Mouse (Mus musculus): ENCODE results near the gene Clptm1l. TPM values are rescaled to one million over a fixed set of nuclear protein-coding genes. Genes with fewer than 3 reads are reported as not detected.

Gene Clptm1l
- total RNA-seq (2023), result 81.2 and 92.4 TPM in 2 replicates

DNA sequence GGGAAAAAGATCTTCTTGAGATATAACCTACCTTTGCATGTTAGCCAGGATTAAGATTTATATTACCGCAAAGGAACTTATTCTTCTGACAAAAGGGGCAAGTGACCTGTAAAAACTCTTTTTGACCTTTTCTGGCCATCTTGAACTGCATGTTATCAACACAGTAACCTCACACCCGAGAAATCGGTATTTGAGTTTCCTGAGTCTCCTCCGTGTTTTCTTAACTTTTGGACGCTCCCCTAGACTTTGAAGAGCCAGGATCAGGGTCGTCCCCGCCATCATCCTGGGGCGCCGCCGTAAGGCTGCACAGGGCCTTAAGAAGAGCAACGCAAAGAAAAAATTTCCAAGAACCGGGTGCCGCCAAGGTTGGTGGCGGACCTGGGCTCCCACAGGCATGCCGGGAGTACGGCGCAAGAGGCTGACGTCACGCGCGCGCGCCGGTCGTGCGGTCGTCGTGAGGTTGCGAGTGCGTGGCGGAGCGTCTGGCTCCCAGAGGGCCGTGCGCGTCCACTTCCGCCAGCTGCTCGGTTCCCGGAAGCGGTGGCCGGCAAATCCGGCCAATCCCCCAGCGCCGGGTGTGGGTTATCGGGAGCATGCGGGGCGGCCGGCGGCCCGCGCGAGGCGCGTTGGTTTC is at the start of gene Clptm1l:
Gene Clptm1l, plus strand, starts transcription at position 485 of the 634 bp plus-strand sequence.

DNA sequence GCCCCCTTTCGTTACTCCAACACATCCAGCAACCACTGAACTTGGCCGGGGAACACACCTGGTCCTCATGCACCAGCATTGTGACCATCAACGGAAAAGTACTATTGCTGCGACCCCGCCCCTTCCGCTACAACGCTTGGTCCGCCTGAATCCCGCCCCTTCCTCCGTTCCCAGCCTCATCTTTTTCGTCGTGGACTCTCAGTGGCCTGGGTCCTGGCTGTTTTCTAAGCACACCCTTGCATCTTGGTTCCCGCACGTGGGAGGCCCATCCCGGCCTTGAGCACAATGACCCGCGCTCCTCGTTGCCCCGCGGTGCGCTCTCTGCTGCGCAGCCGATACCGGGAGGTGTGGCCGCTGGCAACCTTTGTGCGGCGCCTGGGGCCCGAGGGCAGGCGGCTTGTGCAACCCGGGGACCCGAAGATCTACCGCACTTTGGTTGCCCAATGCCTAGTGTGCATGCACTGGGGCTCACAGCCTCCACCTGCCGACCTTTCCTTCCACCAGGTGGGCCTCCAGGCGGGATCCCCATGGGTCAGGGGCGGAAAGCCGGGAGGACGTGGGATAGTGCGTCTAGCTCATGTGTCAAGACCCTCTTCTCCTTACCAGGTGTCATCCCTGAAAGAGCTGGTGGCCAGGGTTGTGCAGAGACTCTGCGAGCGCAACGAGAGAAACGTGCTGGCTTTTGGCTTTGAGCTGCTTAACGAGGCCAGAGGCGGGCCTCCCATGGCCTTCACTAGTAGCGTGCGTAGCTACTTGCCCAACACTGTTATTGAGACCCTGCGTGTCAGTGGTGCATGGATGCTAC is 23.1 kb downstream of the Clptm1l start, which contains the start of gene Tert:
Gene Tert, plus strand, starts transcription at position 167 of the 805 bp plus-strand sequence.

Other genes starting within 250 kb of the Clptm1l start
- 32.8 and 45.0 TPM in 2 replicates for gene Lpcat1, start 136.8 kb upstream of the Clptm1l start, total RNA-seq (2023)
- gene Slc6a3, start 67.3 kb upstream of the Clptm1l start, total RNA-seq (2023), result not detected in 2 replicates
- 0.16 and 0.23 TPM in 2 replicates for gene Tert, start 22.9 kb downstream of the Clptm1l start, total RNA-seq (2023)
- gene Slc6a18, start 74.0 kb downstream of the Clptm1l start, total RNA-seq (2023), result not detected in 2 replicates
- gene Slc6a19, start 100.9 kb downstream of the Clptm1l start, total RNA-seq (2023), result 0.09 TPM in 1 of 2 replicates, not detected in the other
- 2.5 and 2.8 TPM in 2 replicates for gene Slc12a7, start 129.1 kb downstream of the Clptm1l start, total RNA-seq (2023)
- not detected in 2 replicates for gene Nkd2, start 243.6 kb downstream of the Clptm1l start, total RNA-seq (2023)